Mouse (Mus musculus): ENCODE data around the gene Lypd6. TPM values are rescaled to one million over a fixed set of nuclear protein-coding genes. Genes with fewer than 3 reads are reported as not detected.

The Lypd6 gene
- polyA plus RNA-seq (2017; shearing (Covaris generic)): not detected

GRCm38 (mm10) chr2:50066246-50066967 is at the start of gene Lypd6:
Lypd6 (plus strand) TSS chr2:50066429.

Other genes starting within 250 kb of the Lypd6 start
- gene Mmadhc, start 230.4 kb downstream of the Lypd6 start, polyA plus RNA-seq (2017; shearing (Covaris generic)): 10 to 100 TPM; 83.6 to 85.0 TPM

Data from activated CD4-positive, CD25-positive, alpha-beta regulatory T cell (primary cell).